Mouse (Mus musculus) thymus, postnatal 10 days (tissue): Measurements from ENCODE around the gene Mark2.
"Not testable (repeated sequence)": the region's sequence is repeated elsewhere in the genome, so short reads cannot be mapped to it uniquely, and the experiment has no call there.

Source experiments
- DNase-seq, 2 experiments: peaks; one replicate each; pipeline ENCODE4 v3.0.0; 2021; ENCODE audit warnings: low spot score in 2 of 2

Mark2 gene

GRCm38 (mm10) chr19:7341512-7342397, at the start of gene Mark2:
Gene Mark2 (minus strand): TSS chr19:7341860.
- peak; percentile 99 to 100 for DNase-seq

GRCm38 (mm10) chr19:7388488-7388887, 46.8 kb upstream of the Mark2 start:
- no peak for DNase-seq

DNA sequence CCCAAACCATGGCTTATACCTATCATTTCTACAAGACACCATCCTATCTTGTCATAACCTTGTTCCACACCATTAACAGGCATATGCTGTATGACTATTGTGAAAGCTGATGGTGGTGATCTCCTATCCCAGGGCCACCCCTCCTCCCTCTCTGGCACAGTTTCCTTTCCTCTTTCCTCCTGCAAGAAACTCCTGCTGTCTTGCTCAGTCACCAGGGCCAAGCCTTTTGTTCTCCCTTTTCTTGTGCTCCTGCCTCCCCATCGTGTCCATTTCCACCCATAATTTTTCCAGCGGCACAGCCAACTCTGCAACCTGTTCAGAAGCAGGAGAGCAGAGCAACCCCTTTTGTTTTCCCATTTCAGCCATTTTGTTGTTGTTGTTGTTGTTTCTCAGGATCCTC, 44.4 kb upstream of the Mark2 start:
- no peak for DNase-seq

DNA sequence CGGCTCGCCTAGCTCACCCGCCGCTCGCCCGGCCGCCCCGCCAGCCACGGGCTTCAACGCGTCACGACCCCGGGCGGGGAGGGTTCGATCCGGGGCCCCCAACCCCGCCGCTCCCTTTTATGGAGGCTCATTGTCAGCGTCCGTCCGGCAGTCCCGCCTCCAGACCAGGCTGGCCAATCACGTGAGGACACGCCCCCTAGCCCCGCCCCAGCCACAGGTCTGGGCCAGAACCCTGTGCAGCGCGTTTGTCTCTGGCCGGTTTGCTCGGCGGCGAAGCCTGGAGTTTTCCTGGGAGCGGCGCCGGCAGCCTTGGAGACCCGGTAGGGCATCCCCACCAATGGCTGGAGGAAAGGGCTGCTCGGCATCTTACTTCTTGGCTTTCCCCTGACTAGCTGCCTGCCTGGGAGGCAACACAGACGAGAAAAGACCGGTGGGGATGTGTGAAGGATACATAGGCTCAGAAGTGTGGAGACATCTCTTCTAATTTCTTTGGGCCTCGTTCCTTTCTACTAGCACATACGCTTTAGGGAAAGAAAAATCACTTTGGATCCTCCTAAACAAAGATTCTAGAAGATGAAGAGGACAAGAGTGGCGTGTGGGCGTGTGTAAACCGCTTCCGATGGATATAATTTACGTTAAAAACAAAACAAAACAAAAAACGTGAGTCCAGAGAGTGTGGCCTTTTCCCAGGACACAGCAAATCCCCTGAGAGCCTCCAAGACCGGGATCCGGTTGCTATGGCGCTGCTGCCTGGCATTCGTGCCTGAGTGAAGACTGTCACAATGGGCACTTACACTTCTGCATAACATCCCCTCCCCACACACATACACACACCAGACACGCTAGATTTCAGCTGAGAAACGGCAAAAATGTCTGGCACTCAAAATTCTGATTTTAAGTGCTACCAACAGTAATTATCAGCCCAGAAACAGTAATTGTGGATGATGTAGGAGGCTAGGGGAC, 41.5 kb upstream of the Mark2 start, which contains the start of gene Spindoc:
Gene Spindoc (minus strand): TSS at position 92 of the 963 bp plus-strand sequence.
- peak; percentile 95 to 98 for DNase-seq

DNA sequence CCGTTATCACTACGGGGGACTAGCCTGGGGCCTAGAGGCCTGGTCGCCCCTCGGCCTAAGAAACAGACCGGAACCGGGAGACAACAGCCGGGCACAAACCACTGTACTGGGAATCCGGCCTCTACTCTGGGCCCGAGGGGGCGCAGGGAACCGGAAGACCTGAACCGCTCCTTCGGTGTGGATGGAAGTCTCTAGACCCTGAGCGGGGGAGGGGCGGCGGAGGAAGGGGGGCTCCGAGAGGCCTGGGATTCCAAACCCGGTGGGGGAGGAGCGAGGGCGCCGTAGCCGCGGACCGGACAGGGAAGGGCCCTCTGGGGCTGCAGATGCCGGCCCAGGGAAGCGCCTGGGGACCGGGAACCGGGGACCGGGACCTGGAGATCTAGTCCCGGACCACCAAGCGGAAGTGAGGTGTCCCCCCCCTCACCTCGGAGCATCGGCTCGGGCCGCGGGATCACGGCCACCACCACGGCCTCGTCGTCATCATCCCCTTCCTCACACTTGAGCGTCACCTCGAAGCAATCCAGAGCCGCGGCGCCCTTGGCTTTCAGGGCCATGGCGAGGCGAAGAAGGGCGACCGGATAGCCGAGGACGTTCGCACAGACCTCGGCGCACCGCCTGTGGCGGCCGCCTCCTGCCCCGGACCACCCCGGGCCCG, 40.7 kb upstream of the Mark2 start:
- peak; percentile 72 to 74 for DNase-seq

GRCm38 (mm10) chr19:7381906-7382247, 40.2 kb upstream of the Mark2 start:
- DNase-seq: no peak

- no peak for DNase-seq
Observed at GRCm38 (mm10) chr19:7377639-7378038, 36.0 kb upstream of the Mark2 start.

DNA sequence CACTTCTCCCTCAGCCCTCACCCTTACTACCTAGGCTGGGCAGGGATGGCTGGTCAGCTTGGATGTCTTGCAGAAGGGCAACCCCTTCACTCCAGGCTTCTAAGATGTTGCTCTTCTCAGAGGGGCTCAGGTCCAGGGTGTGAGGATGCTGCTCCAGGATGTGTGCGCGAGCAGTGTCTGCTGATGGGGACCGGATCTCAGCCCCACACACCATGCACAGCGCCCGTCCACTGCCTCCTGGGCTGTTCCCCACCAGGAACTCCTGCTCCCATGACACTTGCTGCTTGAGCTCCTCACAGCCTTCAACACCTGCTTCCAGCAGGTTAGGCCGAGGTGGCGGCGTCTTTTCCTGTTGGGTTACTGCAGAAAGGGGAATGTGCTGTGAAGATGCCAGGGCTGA, 32.8 kb upstream of the Mark2 start:
- no peak for DNase-seq

DNA sequence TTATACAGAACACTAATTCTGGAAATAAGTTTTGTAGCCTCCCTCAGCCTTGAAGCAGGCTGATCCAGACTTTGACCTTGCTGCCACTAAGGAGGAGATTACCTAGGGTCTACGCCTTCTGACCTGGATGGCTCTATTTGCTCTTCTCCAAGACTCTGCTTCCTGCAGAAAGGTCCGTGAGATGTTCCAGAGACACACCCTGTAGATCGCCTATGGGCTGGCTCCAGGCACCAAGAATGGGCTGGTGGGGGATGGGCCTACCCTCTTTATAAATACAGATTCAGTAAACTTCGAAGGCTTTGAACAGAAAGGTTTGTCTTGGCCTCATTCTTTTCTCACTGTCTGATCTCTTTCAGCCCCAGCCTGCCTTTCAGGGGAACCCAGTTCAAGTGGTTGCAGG, 27.8 kb upstream of the Mark2 start:
- not testable (repeated sequence) for DNase-seq

DNA sequence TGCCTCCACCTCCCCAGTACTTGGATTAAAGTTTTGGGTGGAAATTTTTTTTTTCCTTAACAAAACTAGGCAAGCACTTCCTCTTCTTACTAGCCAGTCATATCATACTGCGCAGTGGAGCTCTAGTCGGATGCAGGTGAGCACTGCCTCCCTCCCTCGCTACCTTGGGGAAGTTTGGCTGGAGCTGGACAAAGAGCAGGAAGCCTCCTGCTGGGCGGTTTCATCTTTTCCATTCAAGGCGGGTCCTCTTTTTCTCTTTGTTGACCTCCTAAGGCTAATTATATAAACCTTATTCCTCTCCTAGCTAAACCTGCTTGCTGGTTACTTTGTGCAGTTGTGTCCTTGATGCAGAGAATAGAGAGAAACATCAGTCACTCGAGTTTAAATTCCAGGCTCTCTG, 12.0 kb upstream of the Mark2 start:
- no peak for DNase-seq

DNA sequence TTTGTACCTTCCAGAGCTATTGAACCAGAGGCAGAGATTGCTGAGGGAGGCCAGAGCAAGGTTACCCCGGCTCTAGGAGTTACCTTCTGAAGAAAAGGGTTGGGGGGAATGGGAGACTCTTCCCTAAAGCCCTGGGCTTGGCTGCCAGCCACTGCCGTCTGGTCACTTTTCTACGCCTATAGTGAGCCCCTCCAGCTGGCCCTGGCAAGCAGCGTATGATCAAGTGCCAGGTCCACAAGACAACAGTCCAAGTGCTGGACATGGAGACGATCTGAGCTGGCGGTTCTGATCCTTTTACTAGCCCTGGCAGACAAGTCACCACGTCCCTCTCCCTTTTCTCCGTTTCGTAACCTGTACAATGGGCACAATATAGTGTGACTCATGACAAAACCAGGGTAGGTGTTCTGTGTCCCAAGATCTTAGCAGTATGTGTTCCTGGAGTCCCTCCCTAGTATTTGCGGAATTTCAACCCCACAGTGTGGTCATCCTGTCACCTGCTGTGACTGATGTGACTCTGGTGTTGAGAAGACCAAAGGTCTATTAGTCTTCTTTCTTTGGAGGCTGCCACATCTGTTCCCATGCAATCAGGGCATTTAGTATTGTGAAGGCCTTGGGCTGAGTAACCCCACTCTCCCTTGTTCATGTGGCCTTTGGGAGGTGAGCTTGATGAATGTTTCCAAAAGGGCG, 11.3 kb upstream of the Mark2 start:
- no peak for DNase-seq

GRCm38 (mm10) chr19:7349993-7350392, 8.3 kb upstream of the Mark2 start:
- no peak for DNase-seq

DNA sequence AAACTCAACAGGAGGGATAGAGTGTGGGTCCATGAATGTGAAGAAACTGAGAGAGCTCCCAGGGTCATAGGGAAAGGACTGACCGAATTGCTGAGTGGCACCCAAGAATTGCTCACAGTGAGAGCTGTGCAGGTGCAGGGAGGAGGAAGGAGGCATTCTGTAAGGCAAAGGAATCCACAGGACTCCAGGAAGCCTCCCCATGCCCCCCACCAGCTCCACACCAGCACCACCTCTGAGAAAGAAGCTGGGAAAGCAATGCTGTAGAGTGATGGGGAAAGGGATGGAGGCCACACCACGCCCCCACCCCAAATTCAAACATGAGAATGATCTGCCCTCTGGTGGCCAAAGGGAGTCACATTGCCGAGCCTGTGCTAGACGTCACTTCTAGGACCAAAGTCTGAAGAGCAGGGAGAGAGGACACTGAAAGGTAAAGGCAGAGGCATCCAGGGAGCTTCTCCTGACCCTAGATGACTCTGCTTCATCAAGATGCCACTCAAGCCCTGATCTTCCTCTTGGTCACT, 3.6 kb upstream of the Mark2 start:
- DNase-seq: peak; percentile 40 to 67

- DNase-seq: no peak
Observed at GRCm38 (mm10) chr19:7342646-7343045, 986 bp upstream of the Mark2 start.

DNA sequence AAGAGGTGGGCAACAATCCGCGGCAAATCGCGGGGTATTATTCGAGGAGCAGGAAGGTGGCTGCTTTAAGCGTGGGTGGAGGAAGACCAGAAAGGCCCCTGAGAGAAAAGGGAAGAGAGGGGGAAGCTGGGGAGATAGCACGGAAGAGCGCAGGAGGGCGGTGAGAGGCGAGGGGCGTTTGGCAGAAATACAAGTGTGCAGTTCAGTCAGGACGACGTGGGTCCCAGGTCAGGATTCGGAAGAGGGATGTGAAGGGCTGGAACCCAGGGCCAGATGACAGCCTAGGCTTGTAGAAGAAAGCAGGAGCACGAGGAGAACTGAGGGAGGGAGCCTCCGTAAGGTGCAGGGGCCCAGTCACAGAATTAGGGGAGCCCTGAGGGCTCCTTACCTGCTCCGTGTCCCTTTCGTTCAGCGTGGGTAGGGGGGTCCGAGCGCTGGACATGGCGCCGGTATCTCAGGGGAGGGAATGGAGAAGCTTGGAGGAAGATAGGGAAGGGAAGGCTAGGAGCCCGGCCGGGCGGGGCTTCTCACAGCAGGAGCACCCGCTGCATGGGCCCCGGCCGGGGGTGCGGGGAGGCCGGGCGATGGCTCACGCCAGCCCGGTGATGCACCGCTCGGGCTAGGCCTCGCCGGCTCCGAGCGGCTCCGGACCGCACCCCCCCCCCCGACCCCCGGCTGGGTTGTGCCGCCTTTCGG, 732 bp downstream of the Mark2 start:
- peak; percentile 38 to 55 for DNase-seq

DNA sequence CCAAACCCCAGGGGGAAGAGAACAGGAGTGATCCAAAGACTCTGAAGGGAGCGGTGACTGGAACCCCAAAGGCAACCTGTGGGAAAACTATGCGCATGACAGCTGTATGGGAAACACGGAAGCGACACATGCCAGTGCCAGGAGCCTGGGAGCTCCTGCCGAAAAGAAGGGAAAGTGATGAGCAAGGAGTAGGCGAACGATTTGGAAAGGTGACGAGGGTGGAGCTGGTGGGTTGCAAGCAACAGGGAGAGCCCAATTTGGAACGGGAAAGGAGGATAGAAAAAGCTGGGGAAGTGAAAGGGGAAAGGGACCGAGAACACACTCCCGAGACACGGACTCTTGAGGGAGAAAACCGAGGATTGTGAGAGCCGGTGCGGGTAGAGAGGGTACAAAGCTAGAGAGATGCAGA, 1.3 kb downstream of the Mark2 start:
- DNase-seq: peak in 1 of 2 experiments; percentile 12

GRCm38 (mm10) chr19:7339867-7340266, 1.8 kb downstream of the Mark2 start:
- no peak for DNase-seq

DNA sequence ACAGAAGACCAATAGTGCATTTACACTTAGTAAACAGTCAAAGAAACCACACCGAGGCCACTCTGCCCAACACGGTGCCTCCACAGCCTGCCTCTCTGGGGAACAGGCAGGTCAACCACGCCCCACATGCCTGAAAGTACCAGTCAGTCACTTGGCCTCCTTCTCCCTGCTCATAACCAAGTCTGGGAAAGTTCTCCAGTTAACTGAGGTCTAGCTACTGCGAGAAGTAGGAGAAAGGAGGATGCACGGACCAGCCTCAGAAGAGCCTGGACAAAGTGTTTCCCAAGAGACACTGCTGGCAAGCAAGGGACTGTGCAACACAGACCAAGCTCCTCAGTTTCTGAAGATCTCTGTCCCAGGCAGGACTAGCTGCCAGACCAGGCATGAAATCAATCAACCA, 2.6 kb downstream of the Mark2 start:
- no peak for DNase-seq

DNA sequence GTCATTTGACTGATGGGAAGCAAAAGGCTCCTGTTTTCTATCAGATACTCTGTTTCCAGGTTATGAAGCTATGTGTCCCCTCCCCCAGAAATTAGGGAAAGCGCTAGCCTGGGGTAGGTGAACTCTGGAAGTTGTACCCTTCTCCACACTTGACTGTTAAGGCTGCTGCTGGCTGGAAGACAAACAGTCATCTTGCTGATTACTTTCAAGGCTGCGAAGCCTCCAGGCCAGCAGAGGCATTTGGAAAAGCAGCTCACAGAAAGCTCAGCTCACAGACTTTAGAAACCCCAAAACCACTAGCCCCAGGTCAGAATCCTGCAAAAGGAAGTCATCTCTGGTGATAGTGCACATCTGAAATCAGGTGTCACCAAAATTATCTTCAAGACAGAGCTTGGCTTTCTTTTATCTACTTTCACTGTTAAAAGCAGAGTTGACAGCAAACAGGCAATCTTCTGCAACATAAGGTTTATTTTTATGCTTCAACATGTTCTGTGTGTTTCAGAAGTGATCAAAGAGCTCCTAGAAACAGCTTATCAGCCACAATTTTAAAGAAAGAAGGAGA, 3.8 kb downstream of the Mark2 start:
- no peak for DNase-seq

GRCm38 (mm10) chr19:7335656-7336055, 6.0 kb downstream of the Mark2 start:
- DNase-seq: no peak
